Mouse (Mus musculus) CH12.LX (cell line): ENCODE results near the gene Ftsj3. TPM values are rescaled to one million over a fixed set of nuclear protein-coding genes. Genes with fewer than 3 reads are reported as not detected.

Experiments
- DNase-seq: peaks from one replicate; pipeline ENCODE4 v3.0.0-alpha.2; 2013; ENCODE audit errors: extremely low read depth
- H3K27ac ChIP-seq: 2 replicates; pipeline ENCODE4 v1.5.1; 2012; ENCODE audit warnings: low read depth, mild to moderate bottlenecking, control low read depth, moderate library complexity; ENCODE audit not compliant: insufficient read depth
- H3K27me3 ChIP-seq: replicated peaks from 2 replicates; pipeline ENCODE3; 2012; ENCODE audit warnings: inconsistent platforms
- H3K36me3 ChIP-seq, 2 experiments: replicated peaks in 1 of 2; 2 replicates each; pipeline versions ENCODE3 to v1.6.1; 2012; ENCODE audit warnings: inconsistent platforms in 1 of 2, low read length in 1 of 2, mild to moderate bottlenecking in 1 of 2, mixed read lengths in 1 of 2, moderate library complexity in 1 of 2; ENCODE audit not compliant: control insufficient read depth in 1 of 2, insufficient read depth in 1 of 2
- H3K4me1 ChIP-seq, 2 experiments: 2 replicates each; pipeline ENCODE4 v1.6.1; 2012; ENCODE audit warnings: inconsistent platforms in 1 of 2, moderate library complexity in 1 of 2; ENCODE audit not compliant: insufficient read depth in 2 of 2, control insufficient read depth in 1 of 2
- H3K4me2 ChIP-seq: 2 replicates; pipeline ENCODE4 v1.6.1; 2012; ENCODE audit warnings: low read depth, mild to moderate bottlenecking, control low read depth; ENCODE audit not compliant: poor library complexity, insufficient read depth, severe bottlenecking
- H3K4me3 ChIP-seq, 3 experiments: fragments of 150-350 bp in 1 of 3; sonication (generic) in 1 of 3; replicated peaks in 1 of 3; 2 replicates each; pipeline versions ENCODE3 to v1.5.1; 2011 to 2012; ENCODE audit warnings: low read depth in 2 of 3, low read length in 2 of 3, mild to moderate bottlenecking in 2 of 3, moderate library complexity in 2 of 3, control low read depth in 1 of 3, improper control_type of control experiment in 1 of 3, inconsistent platforms in 1 of 3, mixed read lengths in 1 of 3; ENCODE audit not compliant: poor library complexity in 1 of 3
- H3K79me2 ChIP-seq: replicated peaks from 2 replicates; pipeline ENCODE4 v1.6.1; 2012; ENCODE audit warnings: mild to moderate bottlenecking, moderate library complexity; ENCODE audit not compliant: control insufficient read depth, poor library complexity, insufficient read depth, severe bottlenecking; ENCODE audit errors: extremely low read depth
- H3K9ac ChIP-seq: 2 replicates; pipeline ENCODE4 v1.6.1; 2012; ENCODE audit warnings: low read depth, mild to moderate bottlenecking, control low read depth, moderate library complexity; ENCODE audit not compliant: insufficient read depth
- H3K9me3 ChIP-seq: replicated peaks from 2 replicates; pipeline ENCODE3; 2012; ENCODE audit warnings: low read length, inconsistent platforms, mixed read lengths
- BHLHE40 ChIP-seq: IDR thresholded peaks from 2 replicates; pipeline ENCODE4 v1.6.1; 2011; ENCODE audit warnings: mild to moderate bottlenecking, low read depth, low read length, improper control_type of control experiment
- CHD2 ChIP-seq: IDR thresholded peaks from 2 replicates; pipeline ENCODE4 v1.6.1; 2011; ENCODE audit warnings: low read length, improper control_type of control experiment
- CTCF ChIP-seq, 2 experiments: IDR thresholded peaks in 1 of 2; conservative IDR thresholded peaks in 1 of 2; 2 replicates each; pipeline ENCODE4 v1.5.1; 2011 to 2012; ENCODE audit warnings: low read depth in 2 of 2, low read length in 2 of 2, improper control_type of control experiment in 1 of 2, inconsistent platforms in 1 of 2, mild to moderate bottlenecking in 1 of 2, moderate library complexity in 1 of 2
- E2F4 ChIP-seq: IDR thresholded peaks from 2 replicates; pipeline ENCODE4 v1.6.1; 2011; ENCODE audit warnings: low read depth, low read length, improper control_type of control experiment; ENCODE audit not compliant: insufficient replicate concordance
- HCFC1 ChIP-seq: IDR thresholded peaks from 2 replicates; pipeline ENCODE4 v1.6.1; 2012; ENCODE audit warnings: low read depth, mild to moderate bottlenecking, inconsistent platforms, low read length, improper control_type of control experiment
- IRF4 ChIP-seq: IDR thresholded peaks from 2 replicates; pipeline ENCODE4 v1.6.1; 2014; ENCODE audit warnings: low read depth, mild to moderate bottlenecking, inconsistent platforms, low read length, improper control_type of control experiment
- KAT2A ChIP-seq: IDR thresholded peaks from 2 replicates; pipeline ENCODE4 v1.6.1; 2012; ENCODE audit warnings: low read length, improper control_type of control experiment, inconsistent platforms; ENCODE audit not compliant: insufficient replicate concordance
- NELFE ChIP-seq: IDR thresholded peaks from 2 replicates; pipeline ENCODE4 v1.6.1; 2011; ENCODE audit warnings: low read depth, low read length, improper control_type of control experiment
- PAX5 ChIP-seq: IDR thresholded peaks from 2 replicates; pipeline ENCODE4 v1.6.1; 2012; ENCODE audit warnings: low read length, inconsistent platforms, mixed read lengths
- POLR2AphosphoS2 ChIP-seq: IDR thresholded peaks from 2 replicates; pipeline ENCODE4 v1.6.1; 2011; ENCODE audit warnings: low read depth, low read length, improper control_type of control experiment
- SIN3A ChIP-seq: IDR thresholded peaks from 2 replicates; pipeline ENCODE4 v1.6.1; 2012; ENCODE audit warnings: low read length, improper control_type of control experiment, inconsistent platforms
- TBP ChIP-seq: conservative IDR thresholded peaks from 2 replicates; pipeline ENCODE4 v1.6.1; 2011; ENCODE audit warnings: low read depth, low read length, improper control_type of control experiment
- TCF12 ChIP-seq: IDR thresholded peaks from 2 replicates; pipeline ENCODE4 v1.6.1; 2014; ENCODE audit warnings: low read depth, mild to moderate bottlenecking, inconsistent platforms, low read length, improper control_type of control experiment
- UBTF ChIP-seq: IDR thresholded peaks from 2 replicates; pipeline ENCODE4 v1.6.1; 2012; ENCODE audit warnings: low read depth, mild to moderate bottlenecking, inconsistent platforms, low read length, improper control_type of control experiment, moderate library complexity
- USF2 ChIP-seq: conservative IDR thresholded peaks from 2 replicates; pipeline ENCODE4 v1.6.1; 2011; ENCODE audit warnings: low read depth, low read length, improper control_type of control experiment
- ZKSCAN1 ChIP-seq: IDR thresholded peaks from 2 replicates; pipeline ENCODE4 v1.6.1; 2012; ENCODE audit warnings: low read depth, inconsistent platforms, low read length, improper control_type of control experiment, borderline replicate concordance
- ZMIZ1 ChIP-seq: IDR thresholded peaks from 2 replicates; pipeline ENCODE4 v1.6.1; 2012; ENCODE audit warnings: low read depth, mild to moderate bottlenecking, inconsistent platforms, low read length, improper control_type of control experiment
- ZNF384 ChIP-seq: IDR thresholded peaks from 2 replicates; pipeline ENCODE4 v1.6.1; 2012; ENCODE audit warnings: low read depth, low read length, improper control_type of control experiment, inconsistent platforms
- dilution Hi-C: fragments of 300-500 bp; cut with MboI; formaldehyde crosslinking; loops from 2 replicates; pipeline ENCODE4 v1.14.3; 2020; ENCODE audit warnings: low sequenced_read_pairs; ENCODE audit not compliant: extremely low pct_unique_long_range_greater_than_20kb, extremely low pct_ligation_motif_present
- in situ Hi-C: fragments of 300-500 bp; cut with MboI; formaldehyde crosslinking; loops from 3 replicates; pipeline ENCODE4 v1.14.3; 2019; ENCODE audit warnings: low sequenced_read_pairs, low pct_ligation_motif_present, low pct_unique_long_range_greater_than_20kb, mixed read lengths
- polyA plus RNA-seq: library from polyadenylated mRNA; unstranded; fragments of >175 nt; gene quantifications from 2 replicates; pipeline ENCODE4 v1.2.1, GENCODE M21; 2012; ENCODE audit warnings: low read depth; ENCODE audit not compliant: insufficient read length
- total RNA-seq, 2 experiments: library from RNA; depleted of rRNA; stranded (reverse); fragments of 300-350 nt in 1 of 2; fragments of >200 nt in 1 of 2; gene quantifications; 2 replicates each; pipeline ENCODE4 v1.2.3; 2012 to 2014

The Ftsj3 gene
- total and polyA plus RNA-seq, 3 experiments = 178 to 298 (median 215) TPM

- Histone ChIP-seq H3K9ac (no peak overlapping the region), H3K36me3 (peaks cover 38 to 52% of the 10 kb centered on the region in 2 experiments), H3K4me3 (no peak overlapping the region), H3K27ac (peak overlapping the region; percentile 54; the same call in 1 of the 2 replicates), H3K79me2 (peaks cover 40% of the 10 kb centered on the region), H3K9me3 (no peaks in the 10 kb centered on the region), H3K27me3 (no peaks in the 10 kb centered on the region), H3K4me2 (0 out of 2 replicates have a peak overlapping the region, but pooled peaks have one; percentile 2), H3K4me1 (peaks cover 15 to 61% of the 10 kb centered on the region in 2 experiments)
- no peak for TF ChIP-seq CTCF (conservative IDR thresholded peaks at IDR 0.05 in 1 of 2, IDR thresholded peaks at IDR 0.05 in 1 of 2; ENCODE audit: low read depth in 2 of 2, low read length in 2 of 2)
- TF ChIP-seq USF2 = no peak
- TF ChIP-seq POLR2AphosphoS2 = no peak
- TF ChIP-seq SIN3A = 0 out of 2 replicates have a peak, but pooled peaks have one; percentile 35
- TF ChIP-seq TCF12 = peak; percentile 15; the same call in 1 of the 2 replicates
- no peak for TF ChIP-seq TBP
- TF ChIP-seq E2F4 = no peak
- TF ChIP-seq PAX5 = no peak
- no peak for TF ChIP-seq ZNF384
- in situ Hi-C loops = no loop called here
- DNase-seq = peak; percentile 71
- dilution Hi-C loops = no loop called here
These were observed 13.2 kb upstream of the Ftsj3 start for GRCm38 (mm10) chr11:106269060-106269431.

DNA sequence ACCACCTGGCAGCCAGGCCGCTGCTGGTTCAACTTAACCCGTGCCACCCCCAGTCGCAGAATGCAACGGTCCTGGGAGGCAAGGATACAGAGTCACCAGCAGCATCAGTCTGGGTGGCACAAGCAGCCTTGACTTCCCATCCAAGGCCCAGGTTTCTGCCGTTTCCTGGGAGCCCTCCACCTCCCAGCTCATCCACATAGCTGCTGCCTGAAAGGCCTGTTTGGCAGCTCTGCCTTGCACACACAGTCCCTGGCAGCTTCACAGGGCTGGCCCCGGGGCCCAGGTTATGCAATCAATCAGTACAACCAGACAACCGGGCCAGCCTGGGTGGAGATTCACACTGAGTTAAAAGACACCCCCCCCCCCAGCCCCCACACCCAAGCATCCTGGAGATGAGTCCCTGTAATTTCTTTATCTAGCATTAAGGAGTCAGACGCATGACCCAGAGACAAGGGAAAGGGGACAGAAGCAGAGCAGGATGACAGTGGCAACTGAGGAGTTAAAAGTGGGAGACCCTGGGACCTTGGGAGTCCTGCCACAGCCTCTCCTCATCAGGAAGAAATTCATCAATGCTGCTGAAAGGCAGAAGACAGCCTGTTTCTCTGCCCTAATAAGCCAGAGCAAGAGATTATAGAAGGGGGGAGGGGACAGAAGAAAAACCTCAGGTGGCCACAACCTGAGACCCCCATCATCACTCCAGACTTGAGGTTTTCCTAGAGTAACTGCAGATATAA lies 12.6 kb upstream of the Ftsj3 start:
- in situ Hi-C loops (no loop called here), dilution Hi-C loops (no loop called here)
- Histone ChIP-seq H3K36me3 (peaks cover 44 to 58% of the 10 kb centered on the region in 2 experiments), H3K9ac (no peak overlapping the region), H3K27ac (no peak overlapping the region), H3K4me2 (0 out of 2 replicates have a peak overlapping the region, but pooled peaks have one; percentile 2), H3K9me3 (no peaks in the 10 kb centered on the region), H3K27me3 (no peaks in the 10 kb centered on the region), H3K4me3 (no peak overlapping the region), H3K79me2 (peaks cover 40% of the 10 kb centered on the region), H3K4me1 (peaks cover 15 to 57% of the 10 kb centered on the region in 2 experiments)
- TF ChIP-seq SIN3A = peak; percentile 11; the same call in 1 of the 2 replicates
- no peak for TF ChIP-seq BHLHE40
- no peak for DNase-seq

- dilution Hi-C loops = no loop called here
- TF ChIP-seq IRF4 (no peak), HCFC1 (no peak), ZKSCAN1 (no peak), NELFE (no peak), POLR2AphosphoS2 (no peak), UBTF (no peak), SIN3A (no peak), TCF12 (no peak), KAT2A (no peak), CHD2 (no peak), ZMIZ1 (no peak)
- H3K4me2 ChIP-seq = no peak overlapping the region
- no peaks in the 10 kb centered on the region for H3K9me3 ChIP-seq
- H3K27me3 ChIP-seq = no peaks in the 10 kb centered on the region
- peaks cover 40% of the 10 kb centered on the region for H3K79me2 ChIP-seq
- no peak overlapping the region for H3K27ac ChIP-seq
- in situ Hi-C loops = no loop called here
- no peak overlapping the region for H3K9ac ChIP-seq
- peaks cover 15 to 57% of the 10 kb centered on the region in 2 experiments for H3K4me1 ChIP-seq
- no peak for DNase-seq
- peaks cover 50 to 64% of the 10 kb centered on the region in 2 experiments for H3K36me3 ChIP-seq
- no peak overlapping the region for H3K4me3 ChIP-seq
These were observed 12.0 kb upstream of the Ftsj3 start for GRCm38 (mm10) chr11:106267871-106268270.
